Mouse (Mus musculus): ENCODE results near the gene Gm6370. TPM values are rescaled to one million over a fixed set of nuclear protein-coding genes. Genes with fewer than 3 reads are reported as not detected.
"Not testable (repeated sequence)": the region's sequence is repeated elsewhere in the genome, so short reads cannot be mapped to it uniquely, and the experiment has no call there.

The Gm6370 gene
- not detected in 2 replicates for total RNA-seq (2014; fragmentation: Nextera tagmentation)
- not detected in 2 replicates for total RNA-seq (2017)
- polyA plus RNA-seq (2012), result not detected in 2 replicates

GRCm38 (mm10) chr5:146491063-146491462 lies at the start of gene Gm6370:
Gm6370 (plus strand) TSS chr5:146491363.
- not testable (repeated sequence) for H3K36me3 ChIP-seq (replicated peaks); H3K4me1 ChIP-seq (ENCODE audit: insufficient read depth, low read depth, low read length); H3K4me3 ChIP-seq (ENCODE audit: low read depth, low read length); ATAC-seq (ENCODE audit: extremely low read depth, insufficient number of reproducible peaks, low FRiP score, poor library complexity, severe bottlenecking); H3K9me3 ChIP-seq (replicated peaks); H3K27me3 ChIP-seq (ENCODE audit: insufficient read depth, low read length); DNase-seq (ENCODE audit: low spot score)

GRCm38 (mm10) chr5:146442767-146443166 lies 48.4 kb upstream of the Gm6370 start:
- no peaks in the 10 kb centered on the region for H3K4me1 ChIP-seq (ENCODE audit: insufficient read depth, low read depth, low read length)
- H3K36me3 ChIP-seq (replicated peaks), result no peaks in the 10 kb centered on the region
- ATAC-seq (ENCODE audit: extremely low read depth, insufficient number of reproducible peaks, low FRiP score, poor library complexity, severe bottlenecking) (no peak), DNase-seq (ENCODE audit: low spot score) (no peak)
- no peak overlapping the region for H3K4me3 ChIP-seq (ENCODE audit: low read depth, low read length)
- H3K9me3 ChIP-seq (replicated peaks), result peaks cover 38% of the 10 kb centered on the region
- no peaks in the 10 kb centered on the region for H3K27me3 ChIP-seq (ENCODE audit: insufficient read depth, low read length)
- no peak for TF ChIP-seq CTCF (IDR thresholded peaks at IDR 0.05; ENCODE audit: low read depth, low read length)
- TF ChIP-seq TAL1 (conservative IDR thresholded peaks at IDR 0.05; ENCODE audit: low read depth, low read length), result no peak
- TF ChIP-seq GATA1 (IDR thresholded peaks at IDR 0.05; ENCODE audit: borderline replicate concordance, low read length), result no peak
- no peak for TF ChIP-seq POLR2AphosphoS5 (IDR thresholded peaks at IDR 0.05; ENCODE audit: insufficient replicate concordance, low read depth, low read length)
- TF ChIP-seq GATA2 (IDR thresholded peaks at IDR 0.05; ENCODE audit: borderline replicate concordance, low read depth, low read length), result no peak

GRCm38 (mm10) chr5:146446633-146447032 lies 44.5 kb upstream of the Gm6370 start:
- Histone ChIP-seq H3K9me3 (replicated peaks) (peaks cover 24% of the 10 kb centered on the region), H3K27me3 (ENCODE audit: insufficient read depth, low read length) (no peaks in the 10 kb centered on the region), H3K36me3 (replicated peaks) (no peaks in the 10 kb centered on the region), H3K4me1 (ENCODE audit: insufficient read depth, low read depth, low read length) (no peaks in the 10 kb centered on the region), H3K4me3 (ENCODE audit: low read depth, low read length) (no peak overlapping the region)
- TF ChIP-seq GATA1 (IDR thresholded peaks at IDR 0.05; ENCODE audit: borderline replicate concordance, low read length) (no peak), TAL1 (conservative IDR thresholded peaks at IDR 0.05; ENCODE audit: low read depth, low read length) (no peak), GATA2 (IDR thresholded peaks at IDR 0.05; ENCODE audit: borderline replicate concordance, low read depth, low read length) (no peak), CTCF (IDR thresholded peaks at IDR 0.05; ENCODE audit: low read depth, low read length) (no peak), POLR2AphosphoS5 (IDR thresholded peaks at IDR 0.05; ENCODE audit: insufficient replicate concordance, low read depth, low read length) (no peak)
- no peak for ATAC-seq (ENCODE audit: extremely low read depth, insufficient number of reproducible peaks, low FRiP score, poor library complexity, severe bottlenecking)
- no peak for DNase-seq (ENCODE audit: low spot score)

GRCm38 (mm10) chr5:146451592-146452254 lies 39.4 kb upstream of the Gm6370 start:
- H3K4me1 ChIP-seq (ENCODE audit: insufficient read depth, low read depth, low read length), result no peaks in the 10 kb centered on the region
- TF ChIP-seq POLR2AphosphoS5 (IDR thresholded peaks at IDR 0.05; ENCODE audit: insufficient replicate concordance, low read depth, low read length), result no peak
- TF ChIP-seq GATA1 (IDR thresholded peaks at IDR 0.05; ENCODE audit: borderline replicate concordance, low read length), result no peak
- no peak for TF ChIP-seq GATA2 (IDR thresholded peaks at IDR 0.05; ENCODE audit: borderline replicate concordance, low read depth, low read length)
- TF ChIP-seq CTCF (IDR thresholded peaks at IDR 0.05; ENCODE audit: low read depth, low read length), result no peak
- no peak for TF ChIP-seq TAL1 (conservative IDR thresholded peaks at IDR 0.05; ENCODE audit: low read depth, low read length)
- H3K36me3 ChIP-seq (replicated peaks), result no peaks in the 10 kb centered on the region
- H3K4me3 ChIP-seq (ENCODE audit: low read depth, low read length), result no peak overlapping the region
- DNase-seq (ENCODE audit: low spot score), result no peak
- no peaks in the 10 kb centered on the region for H3K27me3 ChIP-seq (ENCODE audit: insufficient read depth, low read length)
- no peak for ATAC-seq (ENCODE audit: extremely low read depth, insufficient number of reproducible peaks, low FRiP score, poor library complexity, severe bottlenecking)
- H3K9me3 ChIP-seq (replicated peaks), result peaks cover 37% of the 10 kb centered on the region

- ATAC-seq (ENCODE audit: extremely low read depth, insufficient number of reproducible peaks, low FRiP score, poor library complexity, severe bottlenecking), result no peak
- Histone ChIP-seq H3K9me3 (replicated peaks) (peaks cover 27% of the 10 kb centered on the region), H3K4me3 (ENCODE audit: low read depth, low read length) (no peak overlapping the region), H3K36me3 (replicated peaks) (no peaks in the 10 kb centered on the region), H3K27me3 (ENCODE audit: insufficient read depth, low read length) (no peaks in the 10 kb centered on the region), H3K4me1 (ENCODE audit: insufficient read depth, low read depth, low read length) (no peaks in the 10 kb centered on the region)
- no peak for DNase-seq (ENCODE audit: low spot score)
- no peak for TF ChIP-seq CTCF (IDR thresholded peaks at IDR 0.05; ENCODE audit: low read depth, low read length)
- no peak for TF ChIP-seq GATA1 (IDR thresholded peaks at IDR 0.05; ENCODE audit: borderline replicate concordance, low read length)
- TF ChIP-seq POLR2AphosphoS5 (IDR thresholded peaks at IDR 0.05; ENCODE audit: insufficient replicate concordance, low read depth, low read length), result no peak
Observed at GRCm38 (mm10) chr5:146453556-146453955, 37.6 kb upstream of the Gm6370 start.

GRCm38 (mm10) chr5:146461612-146462011 lies 29.6 kb upstream of the Gm6370 start:
- H3K9me3 ChIP-seq (replicated peaks), result peaks cover 7% of the 10 kb centered on the region
- no peaks in the 10 kb centered on the region for H3K27me3 ChIP-seq (ENCODE audit: insufficient read depth, low read length)
- no peaks in the 10 kb centered on the region for H3K4me1 ChIP-seq (ENCODE audit: insufficient read depth, low read depth, low read length)
- ATAC-seq (ENCODE audit: extremely low read depth, insufficient number of reproducible peaks, low FRiP score, poor library complexity, severe bottlenecking) (no peak), DNase-seq (ENCODE audit: low spot score) (no peak)
- H3K36me3 ChIP-seq (replicated peaks), result no peaks in the 10 kb centered on the region
- H3K4me3 ChIP-seq (ENCODE audit: low read depth, low read length), result no peak overlapping the region
- TF ChIP-seq POLR2AphosphoS5 (IDR thresholded peaks at IDR 0.05; ENCODE audit: insufficient replicate concordance, low read depth, low read length) (no peak), TAL1 (conservative IDR thresholded peaks at IDR 0.05; ENCODE audit: low read depth, low read length) (no peak), GATA1 (IDR thresholded peaks at IDR 0.05; ENCODE audit: borderline replicate concordance, low read length) (no peak), GATA2 (IDR thresholded peaks at IDR 0.05; ENCODE audit: borderline replicate concordance, low read depth, low read length) (no peak), CTCF (IDR thresholded peaks at IDR 0.05; ENCODE audit: low read depth, low read length) (no peak)
